Mouse (Mus musculus) heart, postnatal 25 days (tissue): ENCODE results near the gene Vamp8. TPM values are rescaled to one million over a fixed set of nuclear protein-coding genes. Genes with fewer than 3 reads are reported as not detected.

Source experiments
- DNase-seq: peaks from one replicate; pipeline ENCODE4 v3.0.0; 2022; ENCODE audit warnings: low spot score
- intact Hi-C: fragments of 180-260 bp; cut with DNase I; formaldehyde crosslinking; loops from one replicate; pipeline ENCODE4 v1.15.1; 2025
- total RNA-seq, 2 experiments: library from RNA; stranded (reverse); gene quantifications; 2 replicates each; pipeline ENCODE4 v1.2.3; 2021

Gene Vamp8
- total RNA-seq, 2 experiments from 2014 or later = 72.2 to 74.1 TPM

DNA sequence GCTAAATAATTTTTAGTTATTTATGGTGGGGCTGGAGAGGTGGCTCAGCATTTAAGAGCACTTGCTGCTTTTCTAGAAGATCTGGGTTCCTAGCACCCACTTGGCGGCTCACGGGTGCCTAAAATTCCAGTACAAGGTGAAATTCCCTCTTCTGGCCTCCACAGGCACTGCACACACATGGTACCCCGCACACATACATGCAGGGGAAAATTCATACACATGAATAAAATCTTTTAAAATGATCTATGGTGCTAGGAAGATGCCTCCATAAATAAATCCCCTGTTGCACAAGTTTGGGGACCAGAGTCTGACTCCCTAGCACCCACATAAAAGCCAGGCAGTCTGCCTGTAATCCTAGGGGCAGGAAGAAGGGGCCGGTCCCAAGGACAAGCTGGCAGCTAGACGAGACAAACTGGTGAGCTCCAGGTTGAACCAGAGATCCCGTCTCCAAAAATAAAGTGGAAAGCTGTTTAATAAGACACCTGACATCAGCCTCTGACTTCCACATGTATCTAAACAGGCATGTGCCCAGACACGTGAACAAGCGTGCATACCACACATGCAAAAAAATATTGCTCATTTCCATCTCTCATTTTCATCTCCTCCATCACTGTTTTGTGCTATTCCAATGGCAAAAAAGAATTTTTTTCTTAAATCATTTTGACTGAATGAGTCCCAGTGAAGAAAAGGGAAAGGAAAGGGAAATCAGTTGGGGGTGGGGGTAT lies 11.8 kb downstream of the Vamp8 start:
- intact Hi-C loops = no loop called here
- DNase-seq = no peak

DNA sequence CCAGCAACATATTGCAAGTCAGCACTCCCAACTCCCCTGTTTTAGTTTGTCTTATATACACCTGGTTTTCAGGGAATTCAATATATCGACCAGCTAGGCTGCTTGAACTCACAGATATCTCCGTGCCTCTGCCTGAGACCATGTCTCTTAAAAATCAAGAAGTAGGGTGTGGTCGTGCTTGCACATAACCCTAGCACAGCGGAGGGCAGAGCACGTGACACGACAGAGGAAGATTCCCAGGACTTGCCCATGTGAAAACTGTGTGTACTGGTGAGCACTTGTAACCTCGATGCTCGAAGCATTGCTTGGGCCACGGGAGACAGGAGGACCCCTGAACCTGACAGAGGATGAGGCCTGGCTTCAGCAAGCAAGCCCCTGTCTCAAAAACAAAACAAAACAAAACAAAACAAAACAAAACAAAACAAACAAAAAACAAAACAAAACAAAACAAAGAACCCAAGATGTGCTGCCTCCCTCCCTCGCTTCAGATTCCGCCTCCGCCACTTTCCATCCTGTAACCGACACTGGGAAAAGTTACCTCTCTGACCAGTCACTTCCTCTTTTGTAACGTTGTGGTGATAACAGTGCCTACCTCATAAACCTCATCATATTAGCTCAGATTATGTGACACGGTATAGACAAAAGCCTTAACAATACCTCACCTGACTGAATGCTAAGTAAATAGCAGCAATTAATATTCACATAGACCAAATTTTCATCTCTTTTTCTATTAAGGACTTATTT lies 15.5 kb downstream of the Vamp8 start:
- no peak for DNase-seq
- intact Hi-C loops = no loop called here

DNA sequence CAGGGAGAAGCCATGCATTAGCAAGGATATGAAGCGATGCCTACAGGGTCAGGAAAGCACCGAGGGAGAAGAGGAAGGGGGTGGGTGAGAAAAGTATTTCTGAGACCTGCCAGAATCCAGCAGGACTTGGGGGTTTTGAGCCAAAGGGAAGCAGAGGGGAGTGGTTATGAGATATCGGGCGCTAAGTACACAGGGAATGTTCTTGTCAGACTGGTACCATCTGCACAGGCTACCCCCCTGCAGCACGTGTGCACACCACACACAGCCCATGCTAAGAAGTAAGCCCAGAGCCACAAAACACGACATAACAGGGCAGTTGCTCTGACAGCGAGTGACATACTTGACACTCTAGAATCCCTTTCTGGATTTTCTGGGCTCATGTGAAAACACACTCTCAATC lies 16.3 kb downstream of the Vamp8 start:
- DNase-seq = no peak
- intact Hi-C loops = no loop called here

DNA sequence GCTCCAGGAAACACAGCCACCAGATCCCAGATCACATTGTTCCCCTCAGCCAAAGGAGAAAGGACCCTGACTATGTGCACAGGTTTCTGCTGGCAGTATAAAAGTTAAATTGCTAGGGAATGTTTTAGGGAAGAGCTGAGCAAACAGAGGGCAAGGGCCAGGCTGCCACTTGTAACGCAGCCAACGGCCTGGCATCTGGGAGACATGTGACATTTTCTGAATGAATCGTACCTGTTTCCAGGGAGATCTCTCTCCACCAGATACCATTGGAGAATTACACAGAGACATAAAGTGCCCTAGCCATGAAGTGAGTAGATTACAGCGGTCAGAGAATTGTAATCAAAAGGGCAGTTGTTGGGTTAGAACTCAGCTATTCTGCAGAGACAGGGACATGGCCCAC lies 17.3 kb downstream of the Vamp8 start:
- no peak for DNase-seq
- intact Hi-C loops = no loop called here

DNA sequence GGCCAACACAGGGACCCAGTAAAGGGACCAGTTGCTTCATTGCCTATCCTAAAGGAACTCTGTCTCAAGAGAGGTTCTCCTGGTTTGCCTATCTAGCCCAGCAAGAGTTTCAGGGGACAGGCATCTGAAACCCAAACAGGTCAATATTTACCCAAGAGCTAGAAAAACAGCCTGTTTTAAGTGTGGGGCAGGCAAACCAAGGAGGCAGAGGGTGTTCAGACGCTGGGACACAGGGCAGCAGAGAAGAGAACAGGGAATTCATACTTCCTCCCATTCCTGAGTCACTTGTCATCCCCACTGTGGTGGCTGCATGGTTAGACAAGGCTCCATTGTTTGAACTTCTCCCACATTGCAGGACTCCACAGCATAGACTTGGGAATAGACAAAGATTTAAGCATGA lies 18.9 kb downstream of the Vamp8 start:
- DNase-seq = no peak
- intact Hi-C loops = no loop called here

DNA sequence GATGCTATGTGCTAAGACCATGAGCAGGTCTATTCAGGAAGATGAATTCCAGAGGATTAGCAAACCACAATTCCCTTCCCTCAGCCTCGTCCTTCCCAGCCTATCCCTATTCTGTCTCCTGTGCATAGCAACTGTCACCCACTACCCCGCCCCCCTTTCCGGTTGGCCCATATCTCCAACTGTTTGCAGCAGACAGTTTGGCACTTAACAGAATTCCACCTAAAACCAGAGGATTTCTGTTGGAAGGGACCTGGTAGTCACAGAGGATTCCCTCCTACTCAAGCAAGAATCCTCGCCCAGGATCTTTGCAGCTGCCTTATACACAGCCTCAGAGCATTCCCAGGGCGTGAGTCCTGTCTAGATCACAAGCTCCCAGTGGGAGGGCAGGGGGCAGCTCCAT lies 19.4 kb downstream of the Vamp8 start:
- intact Hi-C loops = no loop called here
- DNase-seq = no peak

DNA sequence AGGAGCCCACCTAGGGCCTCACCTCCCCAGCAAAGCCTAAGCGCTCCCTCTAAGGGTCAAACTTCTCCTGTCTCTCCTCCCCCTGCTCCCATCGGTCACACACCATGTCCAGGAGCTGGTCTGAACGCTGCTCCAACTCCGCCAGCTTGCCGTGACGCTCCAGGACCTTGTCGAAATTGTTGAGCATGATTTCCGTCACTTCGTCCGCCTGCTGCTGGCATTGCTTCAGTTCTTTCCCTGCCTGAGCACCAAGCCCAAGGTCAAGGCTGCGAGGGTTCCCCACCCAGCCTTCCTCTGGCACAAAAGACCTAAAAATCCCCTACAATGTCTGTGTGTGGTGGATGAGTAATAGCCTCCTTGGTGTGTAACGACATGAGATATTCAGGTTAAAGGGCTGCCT lies 20.4 kb downstream of the Vamp8 start:
- intact Hi-C loops = no loop called here
- no peak for DNase-seq

DNA sequence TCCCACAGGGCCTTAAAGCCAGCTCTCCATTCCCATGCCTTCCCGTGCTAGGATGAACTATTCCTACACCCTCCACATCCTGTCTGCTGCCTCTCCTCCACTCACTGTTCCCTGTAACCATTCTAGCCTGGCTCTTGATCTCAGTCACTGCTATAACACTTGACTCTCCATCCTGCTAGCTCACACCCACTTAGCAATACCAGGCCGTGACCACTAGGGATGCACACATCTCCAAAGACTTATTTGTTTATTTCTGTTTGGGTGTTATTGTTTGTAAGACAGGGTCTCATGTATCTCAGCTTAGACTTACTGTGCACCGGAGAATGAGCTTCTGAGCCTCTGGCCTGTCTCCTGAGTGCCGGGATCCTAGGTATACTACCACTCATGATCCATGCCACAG lies 20.9 kb downstream of the Vamp8 start:
- intact Hi-C loops = no loop called here
- no peak for DNase-seq

DNA sequence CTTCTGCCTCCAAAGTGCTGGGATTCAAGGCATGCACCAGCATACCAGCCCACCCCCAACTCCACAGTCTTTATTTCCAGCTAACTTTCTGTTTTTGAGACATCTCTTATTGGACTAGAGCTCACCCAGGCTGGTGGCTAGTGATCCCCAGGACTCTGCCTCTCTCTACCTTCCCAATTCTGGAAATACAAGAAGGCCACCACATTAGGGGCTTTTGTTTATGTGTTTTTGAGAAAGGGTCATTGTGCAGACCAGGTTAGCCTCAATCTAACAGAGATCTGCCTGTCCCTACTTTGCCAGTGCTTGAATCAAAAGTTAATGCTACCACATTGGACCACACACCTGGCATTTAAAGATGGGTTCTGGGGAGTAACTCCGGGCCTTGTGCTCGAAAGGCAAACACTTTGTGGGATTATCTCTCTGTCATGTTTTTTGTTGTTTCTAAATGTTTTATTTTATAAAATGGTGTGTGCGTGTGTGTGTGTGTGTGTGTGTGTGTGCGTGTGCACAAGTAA lies 23.0 kb downstream of the Vamp8 start:
- no peak for DNase-seq
- intact Hi-C loops = no loop called here

DNA sequence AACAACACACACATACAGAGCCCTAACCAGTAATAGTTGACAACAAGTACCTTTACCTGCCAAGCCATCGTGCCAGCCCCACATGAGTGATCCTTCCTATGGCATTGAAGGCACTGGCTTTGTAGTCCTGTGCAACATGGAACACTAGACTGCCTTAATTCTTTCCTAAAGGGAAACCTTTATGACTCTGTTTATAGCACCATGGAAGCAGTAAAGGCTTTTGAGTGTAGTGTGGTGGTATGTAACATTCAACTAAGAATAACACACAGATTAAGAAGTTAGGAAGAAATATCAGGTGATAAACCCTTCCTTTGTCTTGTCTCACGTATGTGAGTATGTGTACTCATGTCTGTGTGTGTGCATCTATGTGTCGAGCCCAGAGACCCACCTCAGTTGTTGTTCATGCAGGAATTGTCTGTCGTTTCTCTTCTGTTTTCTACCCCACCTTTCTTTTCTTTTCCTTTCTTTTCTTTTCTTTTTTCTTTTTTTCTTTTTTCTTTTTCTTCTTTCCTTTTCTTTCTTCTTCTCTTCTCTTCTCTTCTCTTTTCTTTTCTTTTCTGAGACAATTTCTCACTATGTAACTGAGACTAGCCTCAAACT lies 23.6 kb downstream of the Vamp8 start, which contains the start of gene Rnf181:
Gene Rnf181 (minus strand): TSS at position 113 of the 600 bp plus-strand sequence.
- no peak for DNase-seq
- intact Hi-C loops = no loop called here

DNA sequence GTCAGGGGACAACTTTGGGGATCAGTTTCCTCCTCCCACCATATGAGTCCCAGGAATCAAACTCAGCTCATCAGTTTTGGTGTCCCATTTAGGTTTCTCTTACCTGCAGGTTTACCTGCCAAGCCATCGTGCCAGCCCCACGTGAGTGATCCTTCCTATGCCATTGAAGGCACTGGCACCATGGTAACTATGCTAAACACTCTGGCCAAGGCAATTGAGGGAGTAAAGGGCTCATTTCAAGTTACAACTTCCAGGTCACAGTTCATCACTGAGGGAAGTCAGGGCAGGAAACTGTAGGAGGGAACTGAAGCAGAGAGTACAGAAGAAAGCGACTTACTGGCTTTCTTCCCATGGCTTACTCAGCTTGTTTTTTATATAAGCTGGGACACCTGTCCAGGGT lies 24.2 kb downstream of the Vamp8 start:
- intact Hi-C loops = no loop called here
- no peak for DNase-seq

DNA sequence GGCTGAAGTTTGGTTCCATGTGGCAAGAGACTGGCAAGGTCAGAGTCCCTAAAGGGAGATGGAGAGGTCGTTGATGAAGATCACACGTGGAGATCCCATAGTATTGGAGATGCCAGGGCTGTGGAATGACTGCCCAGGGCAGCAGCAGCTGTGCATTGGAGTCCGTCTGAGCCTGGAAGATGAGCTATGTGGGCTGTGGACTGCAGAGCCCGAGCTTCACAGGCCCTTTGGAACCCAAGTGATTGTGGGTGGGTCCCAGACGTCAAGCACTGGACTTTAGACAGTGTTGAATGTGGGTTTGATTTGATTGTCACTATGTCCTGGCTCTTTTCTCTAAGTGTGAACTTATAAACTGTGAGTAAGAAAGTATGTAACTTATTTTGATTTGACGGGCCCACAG lies 25.5 kb downstream of the Vamp8 start:
- DNase-seq = no peak
- intact Hi-C loops = no loop called here

DNA sequence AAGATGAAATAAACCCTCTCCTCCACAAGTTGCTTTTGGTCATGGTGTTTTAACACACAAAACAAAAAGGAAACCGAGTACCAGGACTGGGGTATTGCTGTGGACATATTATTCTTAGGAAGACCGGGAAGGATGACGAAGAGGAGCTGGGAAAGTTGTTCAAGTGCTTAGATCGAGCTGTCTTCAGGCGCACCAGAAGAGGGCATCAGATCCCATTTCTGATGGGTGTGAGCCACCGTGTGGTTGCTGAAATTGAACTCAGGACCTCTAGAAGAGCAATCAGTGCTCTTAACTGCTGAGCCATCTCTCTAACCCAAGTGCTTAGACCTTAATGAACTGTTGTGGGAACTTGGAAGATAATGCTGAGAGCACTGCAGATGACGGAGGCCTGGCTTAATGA lies 26.5 kb downstream of the Vamp8 start:
- intact Hi-C loops = no loop called here
- no peak for DNase-seq

DNA sequence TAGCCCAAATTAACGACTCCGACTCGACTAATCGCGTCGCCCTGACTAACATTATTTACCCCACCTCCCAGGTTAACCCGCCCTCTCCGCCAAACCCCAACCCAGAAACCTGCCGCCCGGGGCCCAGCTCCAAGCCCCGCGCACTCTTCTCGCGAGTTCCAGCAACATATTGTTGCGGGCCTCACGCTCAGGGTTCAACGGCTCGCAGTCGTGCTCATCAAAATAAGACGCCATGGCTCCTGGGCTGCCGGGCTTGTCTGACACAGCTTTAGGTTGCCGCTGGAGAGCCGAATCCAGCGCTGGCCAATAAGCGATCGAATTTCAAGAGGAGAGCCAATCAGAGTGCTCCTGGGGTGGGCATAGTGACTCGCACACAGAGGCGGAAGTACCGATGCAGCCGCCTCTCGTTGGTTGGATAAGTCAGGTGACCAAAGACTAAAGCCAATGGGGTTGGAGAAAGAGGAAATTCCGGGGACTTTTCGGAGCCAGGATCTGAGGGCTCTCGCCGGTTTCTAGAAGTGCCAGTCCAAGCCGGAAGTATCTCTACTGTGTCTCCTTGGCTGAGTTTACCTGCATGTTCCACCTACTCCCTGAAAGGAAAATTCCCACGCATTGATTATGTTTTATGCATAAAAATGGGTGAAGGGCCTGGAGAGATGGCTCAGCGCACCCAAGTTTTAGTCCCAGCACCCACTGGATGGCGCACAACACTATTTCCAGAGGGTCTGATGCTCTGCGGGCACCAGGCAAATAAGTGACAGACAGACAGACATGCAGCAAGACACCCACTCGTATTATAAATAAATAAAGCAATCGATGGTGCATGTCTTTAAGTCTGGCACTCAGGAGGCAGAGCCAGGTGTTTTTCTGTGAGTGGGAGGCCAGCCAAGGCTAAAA lies 28.1 kb downstream of the Vamp8 start:
- DNase-seq = peak; percentile 96
- intact Hi-C loops = loop anchor here (2.0 kb wide), 1 partner anchor 44 kb away; no protein-coding TSS in a partner anchor

DNA sequence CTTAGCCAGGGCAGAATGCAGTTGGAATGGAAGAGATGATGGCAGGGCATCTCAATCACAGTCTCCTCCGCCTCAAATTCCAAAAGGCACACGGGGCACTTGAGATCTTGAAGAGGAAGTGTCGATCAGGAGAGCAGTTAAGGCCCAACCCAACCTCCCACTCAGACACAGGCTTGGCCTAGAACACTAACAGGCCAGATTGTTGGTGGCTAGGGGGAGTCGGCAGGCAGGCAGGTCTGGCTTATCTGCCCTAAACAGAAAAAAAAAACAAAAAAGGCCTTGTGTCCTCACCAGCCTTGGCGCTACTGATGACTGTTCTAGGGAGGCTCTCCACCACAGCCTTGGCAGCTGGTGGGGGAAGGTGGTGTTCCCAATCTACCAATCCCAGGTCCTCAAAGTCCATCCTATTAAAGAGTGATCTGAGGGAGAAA lies 29.4 kb downstream of the Vamp8 start:
- intact Hi-C loops = no loop called here
- no peak for DNase-seq

DNA sequence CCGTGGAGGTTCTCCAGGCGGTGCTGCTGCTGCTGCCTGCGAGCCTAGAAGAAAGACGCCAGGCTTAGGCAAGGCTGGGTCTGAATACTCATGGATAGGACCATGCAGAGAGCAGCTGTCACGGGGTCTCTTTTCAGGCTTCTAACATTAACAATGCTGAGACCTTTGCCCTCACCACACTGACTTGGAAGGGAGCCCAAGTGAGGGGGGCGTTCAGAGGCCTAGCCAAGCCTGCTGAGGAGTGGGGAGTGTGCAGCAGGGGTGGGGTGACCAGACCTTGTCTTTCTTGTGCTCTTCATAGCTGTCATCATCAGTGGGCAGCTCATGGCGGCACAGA lies 29.9 kb downstream of the Vamp8 start:
- DNase-seq = no peak
- intact Hi-C loops = no loop called here

DNA sequence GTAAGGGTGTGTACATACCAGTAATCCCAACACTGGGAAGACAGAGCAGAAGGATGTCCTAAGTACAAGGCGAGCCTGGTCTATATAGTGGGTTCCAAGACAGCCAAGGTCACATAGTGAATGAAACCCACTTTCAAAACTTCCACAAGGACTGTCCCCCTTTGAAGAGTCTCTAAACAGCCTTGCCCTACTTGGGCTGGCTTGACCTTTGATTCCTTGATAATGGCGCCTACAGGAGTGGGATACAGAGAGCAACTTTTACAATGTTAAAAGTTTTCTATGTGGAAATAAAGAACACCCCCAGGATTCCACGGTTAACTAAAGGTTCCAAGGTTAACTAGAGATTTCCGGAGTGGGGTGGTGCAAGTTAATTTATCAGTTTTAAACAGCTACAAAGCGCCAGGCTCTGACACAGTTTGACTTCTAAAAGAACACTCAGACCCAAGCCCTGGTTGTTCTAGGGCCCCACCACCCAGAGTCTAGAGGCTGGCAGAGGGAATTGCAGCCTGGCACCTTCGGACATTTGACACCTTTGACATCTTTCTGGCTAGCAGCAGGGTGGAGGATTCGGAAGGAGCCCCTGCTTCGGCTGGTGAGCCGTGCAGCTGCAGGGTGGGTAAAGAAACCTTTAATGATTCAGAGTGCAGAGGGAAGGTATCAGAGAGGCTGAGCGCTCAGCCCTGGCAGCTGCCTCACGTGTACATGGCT lies 30.5 kb downstream of the Vamp8 start:
- DNase-seq = no peak
- intact Hi-C loops = no loop called here

DNA sequence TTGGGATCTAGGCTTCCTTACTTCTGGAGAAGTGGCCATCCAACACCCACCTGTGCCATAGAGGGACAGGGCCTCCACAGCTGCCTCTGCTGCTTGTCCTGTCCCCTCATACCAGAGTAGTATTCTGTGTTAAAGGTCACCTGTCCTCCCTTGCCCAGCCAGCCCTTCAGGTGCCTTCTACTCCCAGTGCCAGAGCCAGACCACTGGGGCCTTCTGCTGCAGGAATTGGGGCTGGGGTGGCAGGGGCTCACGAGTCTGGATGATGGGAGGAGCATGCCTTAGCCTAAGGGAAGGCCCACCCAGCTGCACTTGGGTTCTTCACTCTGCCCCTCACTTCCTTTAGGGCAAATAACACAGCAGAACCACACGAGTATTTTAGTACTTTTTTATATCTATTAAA lies 31.2 kb downstream of the Vamp8 start:
- DNase-seq = no peak
- intact Hi-C loops = no loop called here

DNA sequence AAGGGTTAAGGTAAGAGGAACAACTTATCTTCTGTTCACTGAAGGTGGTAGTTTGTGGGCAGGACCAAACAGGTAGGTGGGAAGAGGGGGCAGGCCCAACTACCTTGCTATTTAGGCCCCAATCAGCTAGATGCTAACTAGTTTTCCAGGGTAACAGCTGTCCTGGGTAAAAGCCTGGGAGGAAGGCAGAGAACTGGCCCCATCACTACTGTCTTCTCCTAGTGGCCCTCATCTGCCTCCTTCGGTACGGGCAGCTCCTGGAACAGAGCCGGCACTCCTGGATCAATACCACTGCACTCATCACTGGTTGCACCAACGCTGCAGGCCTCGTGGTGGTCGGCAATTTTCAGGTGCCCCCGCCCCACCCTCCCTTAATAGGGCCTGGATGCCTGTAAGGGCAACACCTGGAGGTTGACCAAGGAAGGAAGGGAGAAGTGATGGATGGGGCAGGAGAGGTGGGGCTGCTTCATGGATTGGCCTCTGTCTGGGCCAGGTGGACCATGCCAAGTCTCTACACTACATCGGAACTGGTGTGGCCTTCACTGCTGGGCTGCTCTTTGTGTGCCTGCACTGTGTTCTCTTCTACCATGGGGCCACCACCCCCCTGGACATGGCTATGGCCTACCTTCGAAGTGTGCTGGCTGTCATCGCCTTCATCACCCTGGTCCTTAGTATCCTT lies 32.3 kb downstream of the Vamp8 start:
- intact Hi-C loops = no loop called here
- no peak for DNase-seq
